Mouse (Mus musculus): ENCODE measurements around the gene Rnd2. TPM values are rescaled to one million over a fixed set of nuclear protein-coding genes. Genes with fewer than 3 reads are reported as not detected.
"Not testable (repeated sequence)": the region's sequence is repeated elsewhere in the genome, so short reads cannot be mapped to it uniquely, and the experiment has no call there.

Gene Rnd2
- polyA plus RNA-seq, 1 experiment from 2014 or later = 90.6 TPM

- peaks cover 17% of the 10 kb centered on the region for H3K4me1 ChIP-seq (ENCODE audit: control insufficient read depth, insufficient read depth, low read depth, low read length)
- 41% methylated on average over 3 of the region's 3 CpGs for WGBS
- no peak for ATAC-seq
- no peaks in the 10 kb centered on the region for H3K27me3 ChIP-seq (replicated peaks; ENCODE audit: control insufficient read depth, insufficient read depth, low read length)
- no peaks in the 10 kb centered on the region for H3K9me3 ChIP-seq (ENCODE audit: control insufficient read depth, low read length)
- 0 out of 2 replicates have a peak overlapping the region, but pooled peaks have one; percentile 34 for H3K27ac ChIP-seq (ENCODE audit: low read depth, low read length)
- no peak overlapping the region for H3K4me2 ChIP-seq (ENCODE audit: low read length)
- H3K9ac ChIP-seq (ENCODE audit: low read depth, low read length) = no peak overlapping the region
- H3K4me3 ChIP-seq (ENCODE audit: low read length) = no peak overlapping the region
- no peaks in the 10 kb centered on the region; the same call in 1 of the 2 replicates for H3K36me3 ChIP-seq (ENCODE audit: control insufficient read depth, insufficient read depth, low read length)
These were observed 7.1 kb downstream of the Rnd2 start for GRCm38 (mm10) chr11:101471926-101472325.

DNA sequence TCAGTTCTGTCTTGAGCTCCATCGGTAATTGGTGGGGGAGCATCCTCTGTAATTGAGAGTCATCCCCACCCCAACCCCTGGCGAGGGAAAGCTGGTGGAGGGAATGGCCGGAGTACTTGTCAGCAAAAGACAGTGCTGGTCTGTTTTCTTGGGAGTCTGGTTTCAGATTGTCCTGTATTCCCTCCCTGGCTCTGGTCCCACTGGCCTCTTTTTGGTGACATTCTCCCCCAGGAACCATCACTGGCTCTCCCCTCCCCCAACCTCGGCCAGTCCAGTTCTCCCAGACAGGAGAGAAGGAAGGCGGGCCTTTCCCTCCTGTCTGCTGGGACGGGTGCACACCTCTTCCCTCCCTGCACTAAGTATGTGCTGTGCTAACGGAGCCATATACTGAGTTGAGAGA is 7.5 kb downstream of the Rnd2 start:
- 48% methylated on average over 7 of the region's 7 CpGs for whole genome bisulfite sequencing
- no peak overlapping the region for H3K4me3 ChIP-seq (ENCODE audit: low read length)
- no peak overlapping the region for H3K4me2 ChIP-seq (ENCODE audit: low read length)
- H3K27ac ChIP-seq (ENCODE audit: low read depth, low read length) = no peak overlapping the region
- no peak for ATAC-seq
- no peaks in the 10 kb centered on the region; the same call in 1 of the 2 replicates for H3K36me3 ChIP-seq (ENCODE audit: control insufficient read depth, insufficient read depth, low read length)
- peaks cover 16% of the 10 kb centered on the region for H3K4me1 ChIP-seq (ENCODE audit: control insufficient read depth, insufficient read depth, low read depth, low read length)
- H3K27me3 ChIP-seq (replicated peaks; ENCODE audit: control insufficient read depth, insufficient read depth, low read length) = no peaks in the 10 kb centered on the region
- no peak overlapping the region for H3K9ac ChIP-seq (ENCODE audit: low read depth, low read length)
- H3K9me3 ChIP-seq (ENCODE audit: control insufficient read depth, low read length) = no peaks in the 10 kb centered on the region

DNA sequence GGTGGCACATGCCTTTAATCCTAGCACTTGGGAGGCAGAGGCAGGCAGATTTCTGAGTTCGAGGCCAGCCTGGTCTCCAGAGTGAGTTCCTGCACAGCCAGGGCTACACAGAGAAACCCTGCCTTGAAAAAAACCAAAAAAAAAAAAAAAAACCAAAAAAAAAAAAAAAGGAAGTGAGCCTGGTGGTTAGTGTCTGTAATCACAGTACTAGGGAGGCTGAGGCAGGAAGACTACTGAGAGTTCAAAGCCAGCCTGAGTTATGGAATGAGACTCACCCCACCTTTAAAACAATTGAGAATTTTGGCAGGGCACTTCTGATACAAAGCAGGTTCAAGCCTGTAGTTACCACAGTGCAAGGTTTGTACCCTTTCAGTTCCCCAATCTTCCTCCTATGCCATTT is 8.9 kb downstream of the Rnd2 start:
- WGBS = 81% methylated on average over 1 of the region's 1 CpGs
- not testable (repeated sequence) for H3K4me3 ChIP-seq (ENCODE audit: low read length); H3K27ac ChIP-seq (ENCODE audit: low read depth, low read length); H3K27me3 ChIP-seq (replicated peaks; ENCODE audit: control insufficient read depth, insufficient read depth, low read length); H3K4me2 ChIP-seq (ENCODE audit: low read length); H3K9me3 ChIP-seq (ENCODE audit: control insufficient read depth, low read length); ATAC-seq; H3K9ac ChIP-seq (ENCODE audit: low read depth, low read length); H3K36me3 ChIP-seq (ENCODE audit: control insufficient read depth, insufficient read depth, low read length)
- peaks cover 21% of the 10 kb centered on the region for H3K4me1 ChIP-seq (ENCODE audit: control insufficient read depth, insufficient read depth, low read depth, low read length)

GRCm38 (mm10) chr11:101474298-101474697 is 9.5 kb downstream of the Rnd2 start:
- no peak overlapping the region for H3K9ac ChIP-seq (ENCODE audit: low read depth, low read length)
- no peaks in the 10 kb centered on the region for H3K9me3 ChIP-seq (ENCODE audit: control insufficient read depth, low read length)
- H3K36me3 ChIP-seq (ENCODE audit: control insufficient read depth, insufficient read depth, low read length) = no peaks in the 10 kb centered on the region; the same call in 1 of the 2 replicates
- no peak overlapping the region for H3K27ac ChIP-seq (ENCODE audit: low read depth, low read length)
- no peak overlapping the region for H3K4me3 ChIP-seq (ENCODE audit: low read length)
- H3K4me1 ChIP-seq (ENCODE audit: control insufficient read depth, insufficient read depth, low read depth, low read length) = peaks cover 16% of the 10 kb centered on the region
- 43% methylated on average over 5 of the region's 5 CpGs for WGBS
- H3K4me2 ChIP-seq (ENCODE audit: low read length) = no peak overlapping the region
- ATAC-seq = no peak
- H3K27me3 ChIP-seq (replicated peaks; ENCODE audit: control insufficient read depth, insufficient read depth, low read length) = no peaks in the 10 kb centered on the region

GRCm38 (mm10) chr11:101476361-101476760 is 11.6 kb downstream of the Rnd2 start:
- not testable (repeated sequence) for H3K27me3 ChIP-seq (replicated peaks; ENCODE audit: control insufficient read depth, insufficient read depth, low read length); H3K4me2 ChIP-seq (ENCODE audit: low read length); H3K36me3 ChIP-seq (ENCODE audit: control insufficient read depth, insufficient read depth, low read length); ATAC-seq; H3K27ac ChIP-seq (ENCODE audit: low read depth, low read length); H3K9ac ChIP-seq (ENCODE audit: low read depth, low read length); H3K4me3 ChIP-seq (ENCODE audit: low read length); H3K9me3 ChIP-seq (ENCODE audit: control insufficient read depth, low read length)
- 83% methylated on average over 4 of the region's 4 CpGs for WGBS
- peaks cover 14% of the 10 kb centered on the region for H3K4me1 ChIP-seq (ENCODE audit: control insufficient read depth, insufficient read depth, low read depth, low read length)

DNA sequence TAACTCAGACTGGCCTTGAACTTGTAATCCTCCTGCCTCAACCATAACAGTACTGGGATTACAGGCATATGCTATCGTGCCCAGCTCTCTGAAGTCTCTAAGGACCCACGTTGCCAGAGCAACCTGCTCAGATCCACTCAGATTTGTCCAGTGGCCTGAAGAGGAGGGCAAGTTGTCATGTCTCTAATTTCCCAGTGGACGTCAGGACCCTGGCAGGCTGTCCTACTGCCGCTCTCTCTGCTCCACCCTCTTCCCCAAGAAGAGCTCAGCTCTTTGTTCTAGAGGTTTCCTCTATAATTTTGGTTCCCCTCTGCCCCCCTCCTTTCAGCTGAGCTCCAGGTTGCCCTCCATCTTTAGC is 12.4 kb downstream of the Rnd2 start:
- Histone ChIP-seq H3K4me1 (ENCODE audit: control insufficient read depth, insufficient read depth, low read depth, low read length) (peaks cover 14% of the 10 kb centered on the region), H3K27me3 (replicated peaks; ENCODE audit: control insufficient read depth, insufficient read depth, low read length) (no peaks in the 10 kb centered on the region), H3K4me2 (ENCODE audit: low read length) (0 out of 2 replicates have a peak overlapping the region, but pooled peaks have one; percentile 3), H3K9ac (ENCODE audit: low read depth, low read length) (no peak overlapping the region), H3K36me3 (ENCODE audit: control insufficient read depth, insufficient read depth, low read length) (no peaks in the 10 kb centered on the region), H3K27ac (ENCODE audit: low read depth, low read length) (peak overlapping the region; percentile 75), H3K4me3 (ENCODE audit: low read length) (no peak overlapping the region), H3K9me3 (ENCODE audit: control insufficient read depth, low read length) (no peaks in the 10 kb centered on the region)
- ATAC-seq = peak; percentile 72
- WGBS = 9% methylated on average over 4 of the region's 4 CpGs

- ATAC-seq = peak; percentile 66
- peaks cover 14% of the 10 kb centered on the region for H3K4me1 ChIP-seq (ENCODE audit: control insufficient read depth, insufficient read depth, low read depth, low read length)
- no peaks in the 10 kb centered on the region for H3K27me3 ChIP-seq (replicated peaks; ENCODE audit: control insufficient read depth, insufficient read depth, low read length)
- no peak overlapping the region for H3K4me3 ChIP-seq (ENCODE audit: low read length)
- H3K27ac ChIP-seq (ENCODE audit: low read depth, low read length) = peak overlapping the region; percentile 75
- H3K9me3 ChIP-seq (ENCODE audit: control insufficient read depth, low read length) = no peaks in the 10 kb centered on the region
- 12% methylated on average over 10 of the region's 10 CpGs for WGBS
- no peaks in the 10 kb centered on the region for H3K36me3 ChIP-seq (ENCODE audit: control insufficient read depth, insufficient read depth, low read length)
- H3K4me2 ChIP-seq (ENCODE audit: low read length) = peak overlapping the region; percentile 3; the same call in 1 of the 2 replicates
- H3K9ac ChIP-seq (ENCODE audit: low read depth, low read length) = no peak overlapping the region; the same call in 1 of the 2 replicates
These were observed 12.9 kb downstream of the Rnd2 start for GRCm38 (mm10) chr11:101477552-101478211.

- 0 out of 2 replicates have a peak overlapping the region, but pooled peaks have one; percentile 5 for H3K9ac ChIP-seq (ENCODE audit: low read depth, low read length)
- H3K4me3 ChIP-seq (ENCODE audit: low read length) = 0 out of 2 replicates have a peak overlapping the region, but pooled peaks have one; percentile 11
- ATAC-seq = peak; percentile 53
- H3K27me3 ChIP-seq (replicated peaks; ENCODE audit: control insufficient read depth, insufficient read depth, low read length) = no peaks in the 10 kb centered on the region
- H3K9me3 ChIP-seq (ENCODE audit: control insufficient read depth, low read length) = no peaks in the 10 kb centered on the region
- no peaks in the 10 kb centered on the region for H3K36me3 ChIP-seq (ENCODE audit: control insufficient read depth, insufficient read depth, low read length)
- whole genome bisulfite sequencing = 3% methylated on average over 18 of the region's 18 CpGs
- peak overlapping the region; percentile 7 for H3K27ac ChIP-seq (ENCODE audit: low read depth, low read length)
- peaks cover 14% of the 10 kb centered on the region for H3K4me1 ChIP-seq (ENCODE audit: control insufficient read depth, insufficient read depth, low read depth, low read length)
- H3K4me2 ChIP-seq (ENCODE audit: low read length) = peak overlapping the region; percentile 42
These were observed 14.4 kb downstream of the Rnd2 start for GRCm38 (mm10) chr11:101479171-101479635.

DNA sequence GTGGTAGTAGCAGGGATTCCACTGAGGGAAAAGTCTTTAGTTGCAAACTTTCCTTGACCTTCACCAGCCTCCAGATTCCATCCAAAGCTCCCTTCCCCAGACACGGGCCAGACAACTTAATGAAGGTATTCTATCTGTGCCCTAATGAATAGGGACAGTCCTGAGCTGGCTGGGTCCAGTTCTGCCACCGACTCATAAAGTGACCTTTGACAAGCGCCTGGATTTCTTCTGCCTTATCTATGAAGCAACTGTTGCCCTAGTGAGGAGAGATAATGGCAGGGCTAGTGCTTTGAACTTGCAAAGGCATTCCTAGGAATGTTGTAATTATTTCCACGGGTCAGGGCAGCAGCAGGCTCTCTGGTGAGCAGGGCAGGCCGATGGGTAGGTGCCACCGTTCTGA is 16.1 kb downstream of the Rnd2 start:
- Histone ChIP-seq H3K4me2 (ENCODE audit: low read length) (no peak overlapping the region), H3K4me1 (ENCODE audit: control insufficient read depth, insufficient read depth, low read depth, low read length) (peaks cover 14% of the 10 kb centered on the region), H3K9me3 (ENCODE audit: control insufficient read depth, low read length) (no peaks in the 10 kb centered on the region), H3K9ac (ENCODE audit: low read depth, low read length) (no peak overlapping the region), H3K4me3 (ENCODE audit: low read length) (no peak overlapping the region), H3K27me3 (replicated peaks; ENCODE audit: control insufficient read depth, insufficient read depth, low read length) (no peaks in the 10 kb centered on the region), H3K36me3 (ENCODE audit: control insufficient read depth, insufficient read depth, low read length) (no peaks in the 10 kb centered on the region), H3K27ac (ENCODE audit: low read depth, low read length) (no peak overlapping the region)
- no peak for ATAC-seq
- 61% methylated on average over 6 of the region's 6 CpGs for WGBS

All from hindbrain, embryonic 16.5 days (tissue).